Mouse (Mus musculus) adrenal gland, adult 18-20 months (tissue): Measurements from ENCODE around the gene Use1. TPM values are rescaled to one million over a fixed set of nuclear protein-coding genes. Genes with fewer than 3 reads are reported as not detected.
A peak's percentile ranks its signal among the peaks of the same experiment; 100 is the strongest.

Experiments
- DNase-seq, 2 experiments: peaks; one replicate each; pipeline ENCODE4 v3.0.0; 2021 to 2022; ENCODE audit warnings: low spot score in 2 of 2
- total RNA-seq, 2 experiments: library from RNA; stranded (reverse); gene quantifications; 1 replicate in 1 of 2; 2 replicates in 1 of 2; pipeline ENCODE4 v1.2.3; 2021

Gene Use1
- total RNA-seq, 2 experiments from 2014 or later: 203 to 204 TPM

DNA sequence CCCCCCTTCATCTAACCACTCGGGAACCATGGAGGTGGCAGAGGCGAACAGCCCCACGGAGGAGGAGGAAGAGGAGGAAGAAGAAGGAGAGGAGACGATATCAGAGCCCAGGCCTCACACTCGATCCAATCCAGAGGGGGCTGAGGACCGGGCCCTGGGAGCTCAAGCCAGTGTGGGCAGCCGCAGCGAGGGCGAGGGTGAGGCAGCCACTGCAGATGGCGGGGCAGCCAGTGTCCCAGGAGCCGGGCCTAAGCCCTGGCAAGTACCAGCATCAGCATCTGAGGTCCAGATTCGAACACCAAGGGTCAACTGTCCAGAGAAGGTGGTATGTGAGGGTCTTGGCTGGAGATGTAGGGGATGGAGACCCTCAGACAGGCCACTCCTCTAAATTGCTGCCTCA is 31.1 kb downstream of the Use1 start:
- peak in 1 of 2 experiments; percentile 31 for DNase-seq

DNA sequence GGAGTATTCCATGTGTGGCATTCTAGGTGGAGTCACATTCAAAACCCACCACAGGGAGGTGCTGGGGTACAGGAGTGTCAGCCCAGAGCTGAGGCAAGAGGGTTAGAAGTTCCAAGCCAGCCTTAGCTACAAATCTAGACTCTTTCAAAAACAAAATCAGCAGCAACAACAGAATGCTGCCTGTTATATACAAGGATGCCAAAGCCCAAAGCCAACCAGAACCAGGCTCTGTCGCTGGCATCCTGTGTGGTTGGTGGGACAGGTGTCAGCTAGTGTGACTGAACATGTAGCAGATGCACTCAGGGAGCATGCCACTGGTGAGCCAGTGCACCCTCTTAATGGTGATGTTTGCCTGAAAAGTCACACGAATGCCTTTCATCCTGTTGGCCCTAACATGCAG is 34.2 kb downstream of the Use1 start:
- no peak for DNase-seq

DNA sequence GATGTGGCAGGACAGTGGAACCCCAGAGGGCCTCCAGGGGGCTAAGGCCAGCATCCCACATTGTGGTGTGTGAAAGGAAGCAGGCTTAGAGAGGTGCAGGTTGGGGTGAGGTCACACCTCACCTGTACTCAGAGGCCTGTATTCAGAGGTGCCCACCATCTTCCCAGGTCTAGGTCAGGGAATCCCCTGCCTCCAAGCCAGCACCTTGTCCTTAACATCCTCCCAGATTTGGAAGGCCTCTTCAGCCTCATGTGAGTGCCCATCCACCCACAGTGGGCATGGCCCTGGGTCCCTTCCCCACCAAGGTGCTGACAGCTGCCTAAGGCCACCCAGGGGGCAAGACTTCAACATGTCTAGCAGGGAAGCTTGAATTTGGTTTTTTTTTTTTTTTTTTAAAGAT is 34.8 kb downstream of the Use1 start:
- no peak for DNase-seq

DNA sequence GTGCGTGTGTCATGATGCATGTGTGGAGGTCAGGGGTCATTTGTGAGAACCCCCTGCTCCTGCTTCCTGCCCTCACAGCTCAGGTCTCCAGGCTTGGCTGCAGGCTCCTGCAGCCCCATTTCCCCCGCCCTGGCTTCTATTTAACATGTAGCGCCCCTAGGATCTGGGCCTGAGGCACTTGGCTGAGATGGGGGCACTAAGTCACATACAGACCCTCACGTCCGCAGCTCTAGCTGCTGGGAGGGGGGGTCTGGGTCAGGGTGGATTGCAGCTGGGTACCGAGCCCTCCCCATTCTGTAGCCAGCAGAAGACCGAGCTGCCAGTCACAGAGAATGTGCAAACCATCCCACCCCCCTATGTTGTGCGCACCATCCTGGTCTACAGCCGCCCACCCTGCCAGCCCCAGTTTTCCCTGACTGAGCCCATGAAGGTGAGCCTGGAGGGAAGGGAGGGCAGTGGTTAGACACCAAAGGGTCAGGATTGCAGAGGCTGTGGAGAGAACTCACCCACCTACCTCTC is 35.9 kb downstream of the Use1 start:
- DNase-seq: no peak

DNA sequence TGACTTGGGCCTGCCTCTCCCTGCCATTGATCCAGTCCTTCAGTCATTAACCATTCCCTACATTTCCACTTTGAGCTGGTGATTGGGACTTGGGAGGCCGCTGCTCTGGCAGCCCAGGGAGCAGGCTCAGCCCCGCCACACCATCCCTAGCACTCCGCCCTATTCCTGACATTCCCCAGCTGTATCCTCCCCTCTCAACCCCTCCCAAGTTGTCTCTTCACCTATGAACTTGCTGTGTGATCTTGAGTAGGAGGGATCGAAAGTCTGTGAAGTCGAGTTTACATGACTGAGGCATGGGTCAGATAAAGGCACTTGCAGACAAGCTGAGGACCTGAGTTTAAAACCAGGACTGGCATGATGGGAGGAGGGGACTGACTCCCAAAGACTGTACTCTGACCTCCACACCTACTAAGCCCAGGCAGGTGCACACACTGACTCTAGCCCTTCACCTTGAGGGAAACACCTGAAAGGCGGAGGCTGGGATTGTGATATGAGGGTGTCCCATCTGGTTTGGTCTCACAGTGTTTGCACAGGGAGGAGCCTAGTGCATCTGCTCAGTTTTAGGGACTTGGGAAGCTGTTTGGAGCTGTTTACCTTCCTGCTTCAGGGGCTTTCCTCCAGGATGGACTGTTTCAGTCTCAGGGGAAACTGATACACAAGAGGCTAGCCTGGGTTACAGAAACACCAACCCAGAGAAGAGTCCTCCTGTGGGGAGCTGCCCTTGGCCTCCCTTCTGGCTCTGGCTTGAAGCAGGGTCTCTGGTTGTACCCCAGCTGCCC is 36.6 kb downstream of the Use1 start:
- no peak for DNase-seq

DNA sequence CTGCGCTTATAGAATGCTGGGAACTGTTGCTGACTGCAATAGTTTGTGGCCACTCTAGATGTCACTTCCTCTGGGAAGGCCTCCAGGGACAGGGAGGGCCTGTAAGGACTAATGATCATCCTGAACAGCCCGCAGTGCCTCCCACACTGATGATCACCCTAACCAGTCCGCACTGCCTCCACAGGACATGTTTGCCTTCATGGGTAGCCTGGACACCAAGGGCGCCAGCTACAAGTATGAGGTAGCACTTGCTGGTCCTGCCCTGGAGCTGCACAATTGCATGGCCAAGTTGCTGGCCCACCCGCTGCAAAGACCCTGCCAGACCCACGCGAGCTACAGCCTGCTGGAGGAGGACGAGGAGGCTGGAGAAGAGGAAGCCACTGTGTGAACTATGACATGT is 37.4 kb downstream of the Use1 start:
- DNase-seq: no peak

DNA sequence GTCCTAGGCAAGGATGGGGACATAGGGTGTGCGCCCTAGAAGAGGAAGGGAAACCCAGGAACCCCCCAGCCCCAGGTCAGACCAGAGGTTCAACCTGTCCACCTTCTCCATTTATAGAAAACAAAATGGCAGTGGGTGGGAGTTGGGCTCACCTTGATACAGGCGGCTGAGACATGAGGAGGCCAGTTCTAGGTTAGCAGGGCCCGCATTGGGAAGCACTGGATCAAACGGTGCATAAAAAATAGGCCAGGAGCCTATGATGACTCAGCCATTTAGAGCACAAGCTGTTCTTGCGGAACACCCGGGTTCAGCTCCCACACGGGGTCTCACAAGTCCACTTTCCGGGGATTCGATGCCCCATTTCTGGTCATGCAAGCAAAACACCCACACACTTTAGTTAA is 38.3 kb downstream of the Use1 start:
- DNase-seq: no peak

DNA sequence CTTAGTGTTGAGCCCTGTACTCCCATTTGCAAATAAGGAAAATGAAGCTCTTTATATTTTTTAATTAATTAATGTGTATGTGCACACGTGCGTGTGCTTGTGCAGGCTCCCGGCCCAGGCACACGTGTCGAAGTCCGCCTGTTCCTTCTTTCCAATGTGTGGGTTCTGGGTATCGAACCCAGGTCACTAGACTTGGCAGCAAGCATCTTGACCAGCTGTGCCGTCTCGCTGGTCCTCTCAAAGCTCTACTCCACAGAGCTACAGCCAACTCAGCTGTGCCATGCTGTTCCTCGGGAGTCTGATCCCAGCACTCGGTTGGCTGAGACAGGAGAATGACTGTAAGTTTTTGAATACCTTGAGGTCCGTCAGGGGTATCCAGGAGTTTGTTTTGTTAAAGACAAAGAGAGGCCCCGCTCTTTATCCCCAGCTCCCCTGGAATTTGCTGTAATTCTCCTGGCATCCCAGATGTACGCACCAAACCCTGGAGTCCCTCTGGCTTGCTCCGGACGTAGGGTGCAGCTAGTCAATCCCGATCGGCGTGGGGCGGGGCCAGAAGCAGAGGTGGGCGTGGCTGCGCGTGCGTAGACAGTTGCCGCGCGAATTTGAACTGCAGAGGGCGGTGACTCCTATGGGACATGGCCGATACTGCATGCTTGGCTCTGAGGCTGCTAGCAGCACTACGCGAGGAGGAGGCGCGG is 38.9 kb downstream of the Use1 start, which contains the start of gene Ankle1:
Gene Ankle1, plus strand, starts transcription at position 610 of the 698 bp plus-strand sequence.
- DNase-seq: peak; percentile 98 to 99

DNA sequence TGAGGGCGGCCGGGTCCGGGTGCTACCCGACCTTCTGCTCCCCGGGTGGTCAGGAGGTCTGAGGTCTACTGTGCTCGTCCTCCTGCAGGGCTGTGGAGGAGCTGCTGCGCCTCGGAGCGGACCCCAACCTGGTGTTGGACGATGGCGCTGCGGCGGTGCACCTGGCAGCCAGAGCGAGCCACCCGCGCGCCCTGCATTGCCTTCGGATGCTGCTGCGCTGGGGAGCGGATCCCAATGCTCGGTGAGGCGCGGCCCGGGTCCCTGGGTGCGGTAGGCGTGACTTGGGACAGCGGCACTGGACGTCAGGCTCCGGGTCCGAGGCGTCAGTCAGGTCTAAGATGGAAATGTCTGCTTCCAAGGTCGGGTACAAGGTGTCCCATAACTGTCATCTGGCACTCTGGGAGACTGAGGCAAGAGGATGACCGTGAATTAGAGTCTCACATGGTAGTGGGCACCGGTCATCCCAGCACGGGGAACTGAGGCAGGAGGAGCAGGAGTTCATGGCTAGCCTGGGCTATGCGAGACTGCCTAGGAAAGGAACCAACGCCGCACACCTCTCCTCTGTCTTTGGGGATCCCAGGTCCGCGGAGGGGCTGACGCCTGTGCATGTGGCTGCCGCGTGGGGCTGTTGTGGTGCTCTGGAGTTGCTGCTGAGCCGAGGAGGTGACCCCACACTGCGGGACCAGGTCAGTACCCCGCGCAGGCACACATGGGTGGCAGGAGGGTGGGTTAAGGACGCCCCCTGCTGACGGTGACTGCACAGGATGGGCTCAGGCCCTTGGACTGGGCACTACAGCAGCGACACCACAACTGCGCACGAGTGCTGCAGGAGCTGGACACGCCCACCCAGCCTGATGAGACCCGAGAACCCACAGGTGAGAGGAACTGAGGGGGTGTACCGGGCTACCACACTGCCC is 39.7 kb downstream of the Use1 start:
- DNase-seq: peak; percentile 54 to 74

DNA sequence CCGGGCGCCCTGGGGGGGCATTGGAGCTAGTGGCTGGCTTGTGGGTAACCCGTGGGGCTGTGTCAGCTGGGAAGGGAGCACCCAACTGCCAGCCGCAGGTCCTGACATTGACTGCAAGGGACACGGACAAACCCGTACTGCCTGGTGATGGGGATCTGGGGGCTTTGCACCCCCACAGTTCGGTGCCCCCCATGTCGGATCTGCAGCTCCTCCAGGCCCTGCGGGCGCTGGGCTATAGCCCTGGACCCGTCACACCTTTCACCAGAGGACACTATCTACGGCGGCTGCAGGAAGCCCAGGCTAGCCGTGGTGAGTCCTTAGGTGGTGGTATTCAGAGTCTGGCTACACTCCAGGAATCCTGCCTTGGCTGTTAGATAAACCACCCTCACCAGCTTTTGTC is 40.8 kb downstream of the Use1 start:
- DNase-seq: no peak

DNA sequence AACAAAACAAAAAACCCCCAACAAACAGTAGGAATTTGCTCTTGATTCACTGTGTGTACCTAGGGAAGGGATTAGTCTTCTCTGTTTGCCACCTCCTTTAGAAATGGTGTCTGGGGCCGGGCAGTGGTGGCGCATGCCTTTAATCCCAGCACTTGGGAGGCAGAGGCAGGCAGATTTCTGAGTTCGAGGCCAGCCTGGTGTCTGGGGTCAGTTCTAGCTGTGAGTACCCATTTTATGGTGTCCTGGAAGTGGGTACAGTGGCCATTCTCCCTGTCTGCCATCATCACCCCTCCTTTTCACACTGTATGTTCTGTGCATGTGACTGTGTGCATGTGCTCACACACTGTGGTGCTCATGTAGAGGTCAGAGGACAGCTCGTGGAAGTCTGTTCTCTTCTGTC is 41.6 kb downstream of the Use1 start:
- DNase-seq: no peak

DNA sequence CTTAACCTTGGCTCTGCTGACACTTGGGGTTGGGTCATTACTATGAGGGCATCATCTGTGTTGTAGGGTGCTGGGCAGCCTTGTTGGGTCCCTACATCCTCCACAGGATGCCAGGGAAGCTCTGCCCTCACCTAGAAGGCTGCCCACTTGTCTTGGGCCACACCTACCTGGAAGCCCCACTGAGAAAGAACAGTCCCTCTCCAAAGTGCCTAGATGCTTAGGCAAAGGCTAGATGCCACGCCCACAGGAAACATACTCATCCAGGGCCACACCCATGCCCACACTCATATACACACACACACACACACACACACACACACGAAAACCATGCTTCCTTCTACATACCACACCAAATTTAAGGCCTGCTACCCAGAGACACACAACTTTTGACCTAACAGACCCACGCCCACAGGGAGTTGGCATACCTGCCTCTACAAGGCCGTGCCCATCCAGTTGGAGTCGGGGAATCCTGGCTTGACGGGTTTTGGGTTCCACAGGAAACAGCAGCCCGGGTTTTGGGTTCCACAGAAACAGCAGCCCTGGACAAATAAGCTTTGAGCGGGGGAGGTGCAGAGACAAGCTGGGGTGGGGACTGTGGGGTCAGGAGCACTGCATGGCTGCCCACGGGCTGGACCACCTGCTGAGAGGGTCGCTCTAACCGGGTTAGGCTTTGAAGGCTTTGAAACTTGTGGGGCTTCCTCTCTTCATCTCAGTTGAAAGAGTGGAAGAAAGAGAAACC is 45.1 kb downstream of the Use1 start:
- no peak for DNase-seq

Other genes starting within 250 kb of the Use1 start
- gene Myo9b, start 94.1 kb upstream of the Use1 start, total RNA-seq: 10 to 100 TPM; 32.3 to 33.9 TPM
- gene Haus8, start 93.9 kb upstream of the Use1 start, total RNA-seq: 10 to 100 TPM; 11.1 to 12.8 TPM
- 10 to 100 TPM; 14.4 to 18.6 TPM for gene Ocel1, start 4.5 kb downstream of the Use1 start, total RNA-seq
- 10 to 100 TPM; 63.9 to 76.0 TPM for gene Nr2f6, start 15.1 kb downstream of the Use1 start, total RNA-seq
- gene Ushbp1, start 29.0 kb downstream of the Use1 start, total RNA-seq: 10 to 100 TPM; 14.0 to 16.5 TPM
- gene Babam1, start 30.0 kb downstream of the Use1 start, total RNA-seq: 100 to 1,000 TPM in 1 of 2 experiments, 10 to 100 TPM in 1; 97.9 to 107 TPM
- under 1 TPM; 0.33 to 0.48 TPM for gene Ankle1, start 39.2 kb downstream of the Use1 start, total RNA-seq
- 10 to 100 TPM; 43.5 to 72.2 TPM for gene Abhd8, start 96.8 kb downstream of the Use1 start, total RNA-seq
- gene Mrpl34, start 98.1 kb downstream of the Use1 start, total RNA-seq: 100 to 1,000 TPM; 103 to 130 TPM
- 10 to 100 TPM; 63.8 to 67.8 TPM for gene Dda1, start 102.4 kb downstream of the Use1 start, total RNA-seq
- gene Ano8, start 119.1 kb downstream of the Use1 start, total RNA-seq: 10 to 100 TPM; 13.6 to 13.9 TPM
- gene Gtpbp3, start 121.3 kb downstream of the Use1 start, total RNA-seq: 10 to 100 TPM; 19.0 to 22.8 TPM
- gene Plvap, start 144.9 kb downstream of the Use1 start, total RNA-seq: 100 to 1,000 TPM; 139 to 206 TPM
- not detected for gene Ccdc194, start 158.9 kb downstream of the Use1 start, total RNA-seq
- gene Bst2, start 170.6 kb downstream of the Use1 start, total RNA-seq: 10 to 100 TPM; 64.5 to 77.9 TPM
- gene Mvb12a, start 176.1 kb downstream of the Use1 start, total RNA-seq: 10 to 100 TPM; 64.6 to 72.0 TPM
- 1 to 10 TPM; 3.6 to 7.4 TPM for gene Tmem221, start 192.0 kb downstream of the Use1 start, total RNA-seq
- gene Nxnl1, start 199.8 kb downstream of the Use1 start, total RNA-seq: 1 to 10 TPM in 1 of 2 experiments, under 1 TPM in 1; 0.64 to 1.0 TPM
- 100 to 1,000 TPM; 141 to 234 TPM for gene Slc27a1, start 202.0 kb downstream of the Use1 start, total RNA-seq
- 100 to 1,000 TPM; 122 to 137 TPM for gene Pgls, start 225.3 kb downstream of the Use1 start, total RNA-seq
- gene Fam129c, start 230.8 kb downstream of the Use1 start, total RNA-seq: 1 to 10 TPM; 2.9 to 3.5 TPM
- 10 to 100 TPM; 48.4 to 61.1 TPM for gene Colgalt1, start 244.2 kb downstream of the Use1 start, total RNA-seq